Mouse (Mus musculus) brain, embryonic 14.5 days (tissue): ENCODE data around the gene Cyp2a22. TPM values are rescaled to one million over a fixed set of nuclear protein-coding genes. Genes with fewer than 3 reads are reported as not detected.
"Not testable (repeated sequence)": the region's sequence is repeated elsewhere in the genome, so short reads cannot be mapped to it uniquely, and the experiment has no call there.

Source experiments
- DNase-seq: peaks from one replicate; pipeline ENCODE4 v3.0.0-alpha.2; 2011; ENCODE audit warnings: low read depth
- CTCF ChIP-seq: fragments of 200-500 bp; IDR thresholded peaks from 2 replicates; pipeline ENCODE4 v1.5.1; 2012; ENCODE audit warnings: inconsistent platforms, mild to moderate bottlenecking, moderate library complexity, borderline replicate concordance; ENCODE audit not compliant: insufficient read depth, insufficient read length; ENCODE audit errors: extremely low read depth
- POLR2A ChIP-seq: fragments of 200-500 bp; IDR thresholded peaks from 2 replicates; pipeline ENCODE4 v1.6.1; 2012; ENCODE audit warnings: mild to moderate bottlenecking, inconsistent platforms, borderline replicate concordance; ENCODE audit not compliant: poor library complexity, insufficient read depth, insufficient read length, severe bottlenecking; ENCODE audit errors: extremely low read depth
- polyA plus RNA-seq: library from polyadenylated mRNA; depleted of rRNA; stranded (reverse); fragments of >200 nt; gene quantifications from 2 replicates; pipeline ENCODE4 v1.2.3, GENCODE M21; 2012; rRNA removed

Cyp2a22 gene
- not detected in 2 replicates for polyA plus RNA-seq

DNA sequence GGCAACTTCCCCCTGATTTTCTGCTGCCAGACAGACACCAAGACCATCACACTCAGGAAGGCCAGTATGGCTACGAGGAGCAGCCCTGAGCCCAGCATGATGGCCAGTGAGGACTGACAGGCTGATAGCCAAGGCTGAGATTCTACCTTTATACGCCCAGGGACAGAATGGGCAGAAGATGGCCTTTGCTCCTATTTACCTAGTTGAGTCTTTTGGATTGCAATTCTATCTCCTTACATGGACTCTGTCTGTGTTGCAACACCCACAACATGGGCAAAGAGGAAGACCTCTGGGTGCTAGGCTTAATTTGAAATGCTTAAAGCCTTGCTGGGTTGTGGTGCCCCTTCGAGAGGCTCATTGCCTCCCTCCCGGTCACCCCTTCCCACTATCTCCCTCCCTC, at the start of gene Cyp2a22:
Cyp2a22 (minus strand) TSS at position 123 of the 400 bp plus-strand sequence.
- TF ChIP-seq POLR2A (no peak), CTCF (no peak)
- DNase-seq: no peak

GRCm38 (mm10) chr7:26983151-26983550, 44.0 kb upstream of the Cyp2a22 start:
- DNase-seq: not testable (repeated sequence)

DNA sequence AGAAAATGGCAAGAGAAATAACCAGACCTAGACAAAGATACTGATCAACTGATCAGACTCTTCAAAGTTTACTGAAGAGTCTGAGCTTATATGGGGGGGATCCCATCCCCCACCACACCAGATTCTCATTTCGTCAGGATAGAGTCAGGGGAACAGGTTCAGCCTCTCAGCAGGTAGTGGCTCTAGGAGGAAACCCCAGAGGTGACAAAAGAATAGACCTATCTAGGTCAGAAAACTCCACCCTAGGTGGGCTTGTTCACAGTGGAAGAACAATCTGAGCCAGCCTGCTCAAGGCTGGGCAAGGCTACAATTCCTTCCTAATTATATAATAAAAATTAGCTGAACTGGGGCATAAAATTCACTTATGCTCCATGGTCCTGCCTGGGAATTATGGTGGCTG, 43.4 kb upstream of the Cyp2a22 start:
- no peak for DNase-seq
- TF ChIP-seq POLR2A: no peak
- TF ChIP-seq CTCF: no peak

DNA sequence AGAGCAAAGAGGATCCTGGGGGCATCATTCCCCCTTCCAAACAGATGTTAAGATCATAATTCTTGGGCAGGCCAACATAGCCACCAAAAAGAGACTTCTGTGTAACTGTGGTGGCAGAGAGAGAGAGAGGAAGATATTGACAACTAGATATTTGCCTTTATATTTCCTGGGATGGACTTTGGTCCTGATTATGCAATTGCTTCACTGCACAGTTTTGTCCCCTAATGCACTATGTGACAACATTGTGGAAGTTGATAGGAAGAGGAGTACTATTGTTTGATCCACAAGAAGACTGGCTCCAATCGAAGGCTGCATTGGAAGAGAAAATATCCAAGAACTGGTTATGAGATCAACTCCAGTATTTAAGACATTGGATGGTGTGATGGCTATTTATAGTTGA, 42.8 kb upstream of the Cyp2a22 start:
- not testable (repeated sequence) for DNase-seq

DNA sequence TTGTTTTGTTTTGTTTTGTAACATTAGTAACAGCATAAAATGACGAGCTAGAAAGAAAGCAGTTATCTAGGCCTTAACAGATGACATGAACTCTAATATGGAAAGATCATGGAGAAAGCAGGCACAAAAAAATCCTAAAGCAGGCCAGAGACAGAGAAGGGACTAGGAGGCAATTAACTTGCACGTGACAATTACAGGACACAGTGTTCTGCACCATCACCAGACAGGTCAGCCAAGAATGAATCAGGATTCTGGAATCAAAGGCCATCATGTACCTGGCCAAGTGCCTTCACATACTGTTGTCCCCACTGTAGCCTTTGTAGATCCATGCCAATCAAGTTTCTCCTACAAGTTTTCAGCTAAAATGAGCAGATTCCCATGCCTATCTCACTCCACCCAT, 42.3 kb upstream of the Cyp2a22 start:
- not testable (repeated sequence) for DNase-seq

DNA sequence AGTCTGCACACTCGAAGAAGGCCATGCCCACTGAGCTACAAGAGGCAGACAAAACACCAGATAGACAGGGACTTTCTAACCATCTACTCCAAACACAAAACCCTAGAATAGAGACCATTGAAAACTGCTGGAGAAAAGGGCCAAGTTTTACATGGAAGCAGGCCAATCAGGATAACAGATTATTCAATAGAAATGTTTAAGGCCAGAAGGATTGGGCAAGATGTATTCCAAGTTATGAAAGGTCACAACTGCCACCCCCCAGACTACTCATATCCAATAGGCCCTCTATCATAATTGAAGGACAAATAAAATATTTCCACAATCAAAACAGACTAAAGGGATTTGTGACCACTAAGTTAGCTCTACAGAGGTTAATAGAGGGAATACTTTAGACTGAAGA, 23.2 kb upstream of the Cyp2a22 start:
- DNase-seq: not testable (repeated sequence)

DNA sequence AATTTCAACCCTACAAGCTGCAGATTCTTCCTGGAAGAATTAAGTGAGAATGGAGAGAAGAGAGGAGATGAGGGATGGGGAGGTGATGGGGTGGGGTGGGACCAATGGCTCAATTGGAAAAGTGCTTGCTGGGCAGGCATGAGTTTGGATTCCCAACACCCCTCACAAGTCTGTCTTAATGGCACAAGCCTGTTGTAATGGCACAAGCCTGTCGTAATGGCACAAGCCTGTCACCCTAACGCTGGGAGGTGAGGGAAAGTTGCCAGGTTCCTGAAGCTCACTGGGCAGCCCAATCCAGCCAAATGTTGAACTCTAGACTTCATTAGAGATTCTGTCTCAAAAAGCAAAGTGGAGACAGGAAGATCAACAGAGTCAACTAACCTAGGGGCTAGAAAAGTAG, 14.1 kb upstream of the Cyp2a22 start:
- DNase-seq: not testable (repeated sequence)

DNA sequence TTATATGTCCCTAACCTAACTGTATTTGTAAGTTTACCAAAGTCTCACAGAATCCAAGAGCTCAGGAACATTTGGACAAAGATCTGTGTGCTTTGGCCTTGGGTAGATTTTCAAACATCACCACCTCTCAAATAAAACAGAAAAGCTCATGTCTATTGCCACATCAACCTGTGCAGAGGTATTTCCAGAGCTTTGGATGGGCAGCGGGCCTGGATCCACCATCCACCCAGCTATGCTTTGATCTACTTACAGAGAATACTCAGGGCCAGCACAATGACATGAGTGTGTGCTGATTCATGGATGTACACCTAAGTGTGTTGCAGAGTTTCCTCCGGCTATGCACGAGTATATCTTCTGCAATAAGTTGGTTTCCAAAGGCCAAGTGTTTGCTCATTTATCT, 13.5 kb upstream of the Cyp2a22 start:
- not testable (repeated sequence) for DNase-seq

DNA sequence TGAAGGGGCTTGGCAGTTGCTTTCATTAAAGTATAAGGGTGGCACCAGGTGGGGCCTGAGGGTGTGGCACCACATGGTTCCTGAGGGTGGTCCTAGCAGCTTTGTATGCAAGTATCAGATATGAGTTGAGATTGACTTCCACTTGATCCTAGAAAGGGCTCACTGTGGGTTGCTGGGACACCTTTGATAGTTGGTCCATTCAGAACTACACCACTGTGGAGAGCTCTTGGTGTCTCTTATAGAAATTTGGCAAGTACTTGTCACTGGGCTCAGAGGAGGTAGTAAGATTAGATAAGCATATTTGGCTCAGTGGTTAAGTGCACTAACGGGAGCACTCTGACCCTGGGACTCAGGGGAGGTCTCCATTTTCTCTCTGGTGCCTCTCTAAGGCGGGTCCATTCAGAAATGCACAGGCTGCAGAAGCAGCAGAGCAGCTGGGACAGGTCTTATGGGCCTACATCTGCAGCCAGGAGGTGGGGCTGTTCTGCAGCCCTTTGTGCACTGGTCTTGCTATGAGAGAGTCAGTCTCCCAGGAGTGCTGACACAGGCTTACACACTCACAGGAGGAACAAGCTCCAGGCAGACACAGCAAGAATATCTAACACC, 2.2 kb upstream of the Cyp2a22 start:
- not testable (repeated sequence) for DNase-seq

DNA sequence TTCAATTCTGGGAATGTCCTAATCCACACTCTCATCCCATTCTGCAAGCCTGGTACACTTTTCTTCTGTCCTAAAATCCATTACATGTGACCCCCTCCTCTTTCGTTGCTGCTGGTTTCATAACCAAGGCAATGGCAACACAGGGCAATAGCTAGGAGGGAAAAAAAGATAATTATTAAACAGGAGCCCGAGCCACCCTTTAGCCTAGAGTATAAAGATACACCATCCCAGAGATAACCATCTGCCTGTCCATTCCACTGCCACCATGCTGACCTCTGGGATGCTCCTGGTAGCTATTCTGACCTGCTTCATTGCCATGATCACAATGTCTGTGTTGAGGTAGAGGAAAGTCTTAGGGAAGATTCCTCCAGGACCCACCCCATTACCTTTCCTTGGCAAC, 22.1 kb downstream of the Cyp2a22 start:
- DNase-seq: not testable (repeated sequence)

Other genes starting within 250 kb of the Cyp2a22 start
- gene Cyp2b19, start 182.2 kb downstream of the Cyp2a22 start, polyA plus RNA-seq: 0.04 and 0.05 TPM in 2 replicates
- gene Cyp2g1, start 130.5 kb downstream of the Cyp2a22 start, polyA plus RNA-seq: not detected in 2 replicates
- gene Cyp2a5, start 104.1 kb downstream of the Cyp2a22 start, polyA plus RNA-seq: 0.42 and 1.1 TPM in 2 replicates
- gene Cyp2a12, start 89.7 kb upstream of the Cyp2a22 start, polyA plus RNA-seq: not detected in 2 replicates
- 0.05 TPM in 1 of 2 replicates, not detected in the other for gene Cyp2f2, start 180.5 kb upstream of the Cyp2a22 start, polyA plus RNA-seq
- not detected in 2 replicates for gene Cyp2t4, start 214.3 kb upstream of the Cyp2a22 start, polyA plus RNA-seq
- gene Egln2, start 227.4 kb upstream of the Cyp2a22 start, polyA plus RNA-seq: 129 and 131 TPM in 2 replicates
- 81.4 and 86.7 TPM in 2 replicates for gene Rab4b, start 239.5 kb upstream of the Cyp2a22 start, polyA plus RNA-seq
- gene Gm21983, start 241.7 kb upstream of the Cyp2a22 start, polyA plus RNA-seq: 0.16 TPM in 1 of 2 replicates, not detected in the other
- gene Mia, start 241.8 kb upstream of the Cyp2a22 start, polyA plus RNA-seq: 12.3 and 14.6 TPM in 2 replicates